Mouse (Mus musculus): ENCODE results near the gene Sdha.

Gene Sdha

GRCm38 (mm10) chr13:74302050-74303037 is 47.7 kb downstream of the Sdha start:
- DNase-seq: peak in 1 of 2 experiments; percentile 20

- DNase-seq: no peak
Measured at GRCm38 (mm10) chr13:74301607-74301984, 48.5 kb downstream of the Sdha start.

DNA sequence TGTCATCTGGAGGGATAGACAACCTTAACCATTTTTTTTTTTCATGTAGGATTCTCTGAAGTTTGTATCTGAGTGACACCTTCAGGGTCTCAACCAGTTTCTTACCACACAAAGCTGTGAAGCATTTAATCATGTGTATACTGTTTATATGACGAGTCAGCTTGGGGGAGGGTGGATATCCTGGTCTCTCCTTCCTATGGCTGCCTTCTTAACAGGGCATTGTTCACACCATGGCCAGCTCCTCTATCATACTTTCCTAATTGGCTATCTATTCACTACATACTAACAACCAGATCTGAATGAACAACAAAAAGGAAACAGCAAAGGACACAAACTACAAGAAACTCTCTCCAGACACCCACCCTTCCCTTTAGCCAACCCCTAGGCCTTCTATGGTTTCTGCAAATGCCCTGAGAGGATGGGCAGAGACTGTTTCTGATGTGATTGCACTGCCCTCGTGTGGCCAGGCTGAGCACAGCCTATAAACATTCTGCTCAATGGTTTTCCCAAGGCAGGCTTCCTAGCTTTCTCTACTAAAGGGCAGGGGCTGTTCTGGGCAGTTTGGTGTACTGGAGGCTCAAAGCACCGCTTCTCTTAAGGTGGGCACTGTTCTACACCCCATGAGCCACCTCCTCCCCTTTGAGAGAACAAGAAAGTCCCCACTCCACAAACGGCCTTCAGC is 49.0 kb downstream of the Sdha start:
- DNase-seq: peak; percentile 42 to 82

DNA sequence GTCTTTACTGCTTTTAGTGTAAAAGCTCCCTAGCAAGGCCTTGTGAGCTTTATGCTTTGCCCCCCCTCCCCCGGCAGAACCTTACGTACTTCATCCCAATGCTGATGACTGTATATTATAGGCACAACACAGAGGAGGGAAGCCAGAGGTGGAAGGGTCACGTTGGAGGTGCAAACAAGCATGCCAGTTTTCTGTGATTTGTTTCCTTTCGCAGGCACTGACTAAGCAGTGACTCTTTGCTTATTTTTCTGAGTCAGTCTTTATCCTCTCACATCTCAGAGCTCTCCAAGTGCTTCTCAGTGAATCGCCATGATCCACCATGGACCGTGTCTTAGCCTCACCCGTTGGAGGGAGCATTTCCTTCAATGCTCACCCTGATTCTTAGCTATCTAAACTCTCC is 53.7 kb downstream of the Sdha start:
- no peak for DNase-seq

- DNase-seq: peak; percentile 24 to 69
Measured at GRCm38 (mm10) chr13:74292167-74292566, 57.9 kb downstream of the Sdha start, which contains the start of gene Ahrr. TSS of gene Ahrr (minus strand) at chr13:74292331.

DNA sequence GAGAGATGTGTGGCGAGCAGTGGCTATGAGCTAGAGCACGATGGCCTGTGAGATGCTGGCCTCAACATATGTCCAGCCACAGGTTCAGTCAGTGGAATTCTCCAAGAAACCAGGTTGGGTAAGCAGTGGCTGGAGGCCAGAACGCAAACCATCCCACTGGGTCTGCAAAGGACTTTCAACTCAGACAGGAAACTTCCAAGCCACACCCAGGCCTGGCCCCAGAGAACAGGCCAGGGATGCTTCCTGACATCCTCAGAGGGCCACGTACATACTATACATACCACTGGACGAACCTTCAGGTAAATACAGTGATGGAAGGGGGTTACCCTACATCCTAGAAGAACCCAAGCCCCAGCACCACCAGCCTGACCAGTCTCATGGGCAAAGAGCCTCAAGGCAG is 60.4 kb downstream of the Sdha start:
- no peak for DNase-seq

DNA sequence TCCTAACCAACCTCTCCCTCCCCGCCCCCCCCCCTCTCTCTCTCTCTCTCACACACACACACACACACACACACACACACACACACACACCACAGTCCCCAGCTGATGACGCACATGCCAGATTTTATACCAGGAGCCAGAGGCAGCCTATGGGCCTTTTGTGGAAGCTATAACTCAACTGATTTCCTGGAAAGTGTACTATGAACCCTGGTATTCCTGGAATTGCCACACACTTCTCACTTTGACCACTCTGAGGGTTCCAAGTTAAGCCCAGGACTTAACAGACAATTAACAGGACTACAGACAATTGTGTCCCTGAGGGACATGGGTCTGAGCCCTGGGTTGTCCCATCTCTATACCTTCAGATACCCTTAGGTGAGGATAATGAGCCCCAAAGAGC is 67.8 kb downstream of the Sdha start:
- peak; percentile 1 to 3 for DNase-seq

GRCm38 (mm10) chr13:74275726-74276125 is 74.4 kb downstream of the Sdha start:
- DNase-seq: no peak

Data from kidney, postnatal 36 days (tissue).